Mouse (Mus musculus): Measurements from ENCODE around the gene P2rx4. TPM values are rescaled to one million over a fixed set of nuclear protein-coding genes. Genes with fewer than 3 reads are reported as not detected.

Gene P2rx4
- polyA plus RNA-seq, 1 experiment from 2014 or later, result 6.2 TPM

GRCm38 (mm10) chr5:122769101-122769568 lies 61.8 kb downstream of the P2rx4 start:
- Histone ChIP-seq H3K4me1 (no peaks in the 10 kb centered on the region), H3K9ac (no peak overlapping the region), H3K27me3 (no peaks in the 10 kb centered on the region), H3K4me2 (no peak overlapping the region), H3K4me3 (no peak overlapping the region), H3K9me3 (replicated peaks) (no peaks in the 10 kb centered on the region), H3K36me3 (ENCODE audit: poor library complexity, severe bottlenecking) (peaks cover 10% of the 10 kb centered on the region), H3K27ac (no peak overlapping the region)
- ATAC-seq, result no peak
- WGBS, result 89% methylated on average over 15 of the region's 15 CpGs

- H3K9me3 ChIP-seq (replicated peaks), result no peaks in the 10 kb centered on the region
- H3K9ac ChIP-seq, result no peak overlapping the region
- no peak overlapping the region for H3K27ac ChIP-seq
- no peak overlapping the region for H3K4me2 ChIP-seq
- no peaks in the 10 kb centered on the region for H3K27me3 ChIP-seq
- H3K36me3 ChIP-seq (ENCODE audit: poor library complexity, severe bottlenecking), result peaks cover 10% of the 10 kb centered on the region
- WGBS, result 89% methylated on average over 7 of the region's 7 CpGs
- ATAC-seq, result no peak
- no peaks in the 10 kb centered on the region for H3K4me1 ChIP-seq
- H3K4me3 ChIP-seq, result no peak overlapping the region
Observed at GRCm38 (mm10) chr5:122770304-122770703, 63.0 kb downstream of the P2rx4 start.

GRCm38 (mm10) chr5:122770806-122771261 lies 63.5 kb downstream of the P2rx4 start:
- peaks cover 10% of the 10 kb centered on the region for H3K36me3 ChIP-seq (ENCODE audit: poor library complexity, severe bottlenecking)
- no peaks in the 10 kb centered on the region for H3K9me3 ChIP-seq (replicated peaks)
- no peak overlapping the region for H3K9ac ChIP-seq
- H3K27ac ChIP-seq, result no peak overlapping the region
- H3K4me1 ChIP-seq, result no peaks in the 10 kb centered on the region
- H3K4me2 ChIP-seq, result no peak overlapping the region
- no peaks in the 10 kb centered on the region for H3K27me3 ChIP-seq
- H3K4me3 ChIP-seq, result no peak overlapping the region
- 88% methylated on average over 9 of the region's 10 CpGs for WGBS
- no peak for ATAC-seq

GRCm38 (mm10) chr5:122771428-122771827 lies 64.1 kb downstream of the P2rx4 start:
- Histone ChIP-seq H3K9me3 (replicated peaks) (no peaks in the 10 kb centered on the region), H3K4me2 (no peak overlapping the region), H3K4me1 (no peaks in the 10 kb centered on the region), H3K4me3 (no peak overlapping the region), H3K27ac (no peak overlapping the region), H3K36me3 (ENCODE audit: poor library complexity, severe bottlenecking) (peaks cover 10% of the 10 kb centered on the region), H3K27me3 (no peaks in the 10 kb centered on the region), H3K9ac (no peak overlapping the region)
- no peak for ATAC-seq
- WGBS, result 89% methylated on average over 9 of the region's 9 CpGs

- H3K36me3 ChIP-seq (ENCODE audit: poor library complexity, severe bottlenecking), result peaks cover 10% of the 10 kb centered on the region
- no peak overlapping the region for H3K9ac ChIP-seq
- no peaks in the 10 kb centered on the region for H3K9me3 ChIP-seq (replicated peaks)
- H3K4me2 ChIP-seq, result no peak overlapping the region
- H3K4me1 ChIP-seq, result peaks cover 10% of the 10 kb centered on the region
- no peak overlapping the region for H3K4me3 ChIP-seq
- ATAC-seq, result no peak
- no peak overlapping the region for H3K27ac ChIP-seq
- 77% methylated on average over 11 of the region's 11 CpGs for WGBS
- no peaks in the 10 kb centered on the region for H3K27me3 ChIP-seq
Observed at GRCm38 (mm10) chr5:122773756-122774155, 66.4 kb downstream of the P2rx4 start.

- Histone ChIP-seq H3K4me1 (peaks cover 11% of the 10 kb centered on the region), H3K36me3 (ENCODE audit: poor library complexity, severe bottlenecking) (0 out of 2 replicates have a peak, but pooled peaks cover 5% of the 10 kb centered on the region), H3K4me3 (no peak overlapping the region), H3K27ac (no peak overlapping the region), H3K9ac (no peak overlapping the region), H3K4me2 (no peak overlapping the region), H3K27me3 (no peaks in the 10 kb centered on the region), H3K9me3 (replicated peaks) (no peaks in the 10 kb centered on the region)
- ATAC-seq, result no peak
- 82% methylated on average over 28 of the region's 28 CpGs for WGBS
Observed at GRCm38 (mm10) chr5:122774743-122775611, 67.6 kb downstream of the P2rx4 start.

GRCm38 (mm10) chr5:122775646-122776286 lies 68.4 kb downstream of the P2rx4 start:
- Histone ChIP-seq H3K4me1 (peaks cover 11% of the 10 kb centered on the region), H3K9ac (no peak overlapping the region), H3K9me3 (replicated peaks) (no peaks in the 10 kb centered on the region), H3K27me3 (no peaks in the 10 kb centered on the region), H3K4me2 (no peak overlapping the region), H3K36me3 (ENCODE audit: poor library complexity, severe bottlenecking) (0 out of 2 replicates have a peak, but pooled peaks cover 5% of the 10 kb centered on the region), H3K27ac (no peak overlapping the region), H3K4me3 (no peak overlapping the region)
- 88% methylated on average over 14 of the region's 14 CpGs for WGBS
- no peak for ATAC-seq

GRCm38 (mm10) chr5:122777322-122777721 lies 70.0 kb downstream of the P2rx4 start:
- no peak overlapping the region for H3K4me3 ChIP-seq
- H3K27ac ChIP-seq, result no peak overlapping the region
- H3K9ac ChIP-seq, result no peak overlapping the region
- no peak overlapping the region for H3K4me2 ChIP-seq
- H3K4me1 ChIP-seq, result peaks cover 11% of the 10 kb centered on the region
- no peaks in the 10 kb centered on the region for H3K9me3 ChIP-seq (replicated peaks)
- WGBS, result 51% methylated on average over 2 of the region's 2 CpGs
- ATAC-seq, result no peak
- H3K27me3 ChIP-seq, result no peaks in the 10 kb centered on the region
- H3K36me3 ChIP-seq (ENCODE audit: poor library complexity, severe bottlenecking), result 0 out of 2 replicates have a peak, but pooled peaks cover 5% of the 10 kb centered on the region

GRCm38 (mm10) chr5:122778231-122779226 lies 71.2 kb downstream of the P2rx4 start:
- Histone ChIP-seq H3K27me3 (no peaks in the 10 kb centered on the region), H3K4me2 (peak overlapping the region; percentile 96), H3K9me3 (replicated peaks) (no peaks in the 10 kb centered on the region), H3K36me3 (ENCODE audit: poor library complexity, severe bottlenecking) (no peaks in the 10 kb centered on the region), H3K4me1 (peaks cover 11% of the 10 kb centered on the region), H3K4me3 (peak overlapping the region; percentile 83), H3K27ac (peak overlapping the region; percentile 19; the same call in 1 of the 2 replicates), H3K9ac (peak overlapping the region; percentile 88)
- under 1% methylated on average over 43 of the region's 55 CpGs for WGBS
- peak; percentile 69 for ATAC-seq

Measured in forebrain, embryonic 13.5 days (tissue).